Mouse (Mus musculus): ENCODE measurements at regions not wholly inside any gene's neighbourhood (a gene's known extent, or its start where the extent isn't known, plus 50 kb on each side); places are given as distances from the start of the nearest gene placed in this dataset.

DNA sequence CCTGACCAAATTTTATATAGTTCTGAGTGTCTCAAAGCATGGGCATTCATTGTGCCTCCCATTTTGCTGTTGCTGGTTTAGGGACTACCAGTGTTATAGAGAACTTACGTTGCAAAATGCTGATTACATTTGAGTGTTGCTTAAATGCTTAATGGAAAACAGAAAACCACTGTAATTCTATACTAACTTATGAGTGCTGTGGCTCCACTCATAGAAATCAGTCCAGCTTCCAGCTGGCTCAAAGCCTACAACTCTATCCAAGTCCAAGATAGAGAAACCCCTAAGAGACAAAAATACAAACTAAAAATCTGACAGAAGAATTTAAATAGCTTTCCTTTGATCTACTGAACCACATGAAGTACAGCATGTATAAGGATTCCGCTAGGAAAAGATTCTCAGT is 328.7 kb upstream of the Mef2c start:
- Histone ChIP-seq H3K4me1 (ENCODE audit: control insufficient read depth, insufficient read depth, insufficient read length, low read length) (no peaks in the 10 kb centered on the region), H3K4me3 (ENCODE audit: insufficient read depth, low read depth, low read length) (no peak overlapping the region), H3K27ac (replicated peaks; ENCODE audit: low read depth, low read length) (no peak overlapping the region)

DNA sequence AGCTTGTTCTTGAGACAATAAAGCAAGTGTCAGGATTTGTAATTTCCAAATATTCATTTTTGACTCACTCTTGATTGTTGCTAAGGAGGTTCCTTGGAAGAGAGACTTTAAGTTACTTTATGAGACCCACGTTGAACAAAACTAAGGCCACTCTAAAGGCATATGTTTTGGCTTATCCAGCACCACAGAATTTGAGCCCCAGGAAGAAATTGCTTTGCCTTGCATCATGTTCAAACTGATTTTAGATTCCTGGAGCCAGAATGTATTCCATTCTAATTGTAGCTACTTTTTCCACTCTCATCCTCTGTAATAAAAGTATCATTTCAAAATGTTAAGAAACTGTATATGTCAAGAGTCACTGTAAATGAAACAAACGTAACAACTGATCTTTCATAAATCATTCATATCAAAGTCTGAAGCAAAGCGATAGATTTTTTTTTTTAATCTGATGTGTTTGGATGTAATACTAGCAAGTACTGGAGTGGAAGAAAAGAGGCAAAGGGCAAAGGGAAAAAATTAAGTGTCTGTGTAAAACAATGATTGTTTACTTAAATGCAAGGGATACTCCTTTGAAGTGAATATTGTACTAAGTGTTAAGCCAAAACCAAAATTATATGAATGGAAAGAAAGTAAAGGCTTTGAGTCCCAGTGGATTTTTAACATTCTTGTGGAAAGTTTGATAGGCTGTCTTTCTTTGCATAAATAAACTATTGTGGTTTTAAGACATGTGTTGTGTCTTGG is 301.7 kb upstream of the Mef2c start:
- H3K27ac ChIP-seq (replicated peaks; ENCODE audit: low read depth, low read length) = no peak overlapping the region
- H3K4me3 ChIP-seq (ENCODE audit: insufficient read depth, low read depth, low read length) = no peak overlapping the region
- no peaks in the 10 kb centered on the region for H3K4me1 ChIP-seq (ENCODE audit: control insufficient read depth, insufficient read depth, insufficient read length, low read length)

DNA sequence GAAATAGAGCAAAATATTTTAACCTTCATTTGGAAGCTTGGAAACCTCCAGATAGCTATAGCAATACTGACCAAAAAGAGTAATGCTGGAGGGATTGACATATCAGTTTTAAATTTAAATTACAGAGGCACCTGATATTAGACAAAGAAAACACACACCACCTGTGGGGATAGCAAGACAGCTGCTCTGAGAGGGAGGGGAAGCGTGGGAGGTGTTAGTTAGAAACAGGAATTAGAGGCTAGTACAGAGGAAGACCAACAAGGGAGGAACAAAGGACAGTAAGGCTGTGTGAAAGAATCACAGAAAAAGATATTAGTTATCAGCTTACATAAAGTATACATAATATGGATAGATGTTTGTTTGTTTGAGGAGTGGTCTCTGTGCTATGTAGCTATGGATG is 297.2 kb upstream of the Mef2c start:
- Histone ChIP-seq H3K4me1 (ENCODE audit: control insufficient read depth, insufficient read depth, insufficient read length, low read length) (no peaks in the 10 kb centered on the region), H3K27ac (replicated peaks; ENCODE audit: low read depth, low read length) (no peak overlapping the region), H3K4me3 (ENCODE audit: insufficient read depth, low read depth, low read length) (no peak overlapping the region)

DNA sequence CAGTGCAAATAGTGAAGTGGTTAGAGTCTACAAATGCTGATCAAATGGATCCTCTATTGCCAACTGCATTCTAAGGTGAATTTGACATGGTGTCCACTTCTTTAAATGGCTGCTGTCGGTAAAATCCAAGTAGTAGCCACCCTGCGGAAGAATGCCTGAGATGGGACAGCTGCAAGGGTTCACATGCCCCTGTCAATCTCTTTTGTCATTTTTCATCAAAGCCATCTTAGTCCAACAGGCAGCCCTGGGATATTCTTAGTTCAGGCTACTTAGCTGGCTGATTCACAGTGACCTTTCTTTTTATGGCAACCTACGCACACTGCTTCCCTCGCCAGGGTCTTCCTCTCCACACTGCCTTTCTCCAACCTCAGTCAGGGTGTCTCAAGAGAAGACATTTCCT is 296.3 kb upstream of the Mef2c start:
- Histone ChIP-seq H3K4me1 (ENCODE audit: control insufficient read depth, insufficient read depth, insufficient read length, low read length) (no peaks in the 10 kb centered on the region), H3K27ac (replicated peaks; ENCODE audit: low read depth, low read length) (no peak overlapping the region), H3K4me3 (ENCODE audit: insufficient read depth, low read depth, low read length) (no peak overlapping the region)

DNA sequence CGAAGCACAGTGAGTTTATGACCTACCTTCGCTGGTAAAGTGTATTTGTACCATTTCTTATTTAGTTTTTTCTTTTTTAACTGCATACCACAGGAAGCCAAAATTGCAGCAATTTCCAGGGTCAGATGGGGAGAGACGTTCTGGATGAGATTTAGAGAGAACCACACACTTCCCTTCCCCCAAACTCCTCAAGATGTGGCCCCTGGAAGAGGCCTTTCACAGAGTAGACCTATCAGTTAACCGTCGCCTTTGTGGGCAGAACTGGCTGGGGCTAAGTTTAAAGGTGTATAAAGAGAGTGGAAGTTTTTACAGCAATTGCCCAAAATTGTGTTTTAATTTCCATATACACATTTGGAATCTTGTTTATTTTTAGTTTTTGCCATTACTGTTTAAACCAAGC is 295.7 kb upstream of the Mef2c start:
- Histone ChIP-seq H3K4me3 (ENCODE audit: insufficient read depth, low read depth, low read length) (no peak overlapping the region), H3K4me1 (ENCODE audit: control insufficient read depth, insufficient read depth, insufficient read length, low read length) (no peaks in the 10 kb centered on the region), H3K27ac (replicated peaks; ENCODE audit: low read depth, low read length) (no peak overlapping the region)

DNA sequence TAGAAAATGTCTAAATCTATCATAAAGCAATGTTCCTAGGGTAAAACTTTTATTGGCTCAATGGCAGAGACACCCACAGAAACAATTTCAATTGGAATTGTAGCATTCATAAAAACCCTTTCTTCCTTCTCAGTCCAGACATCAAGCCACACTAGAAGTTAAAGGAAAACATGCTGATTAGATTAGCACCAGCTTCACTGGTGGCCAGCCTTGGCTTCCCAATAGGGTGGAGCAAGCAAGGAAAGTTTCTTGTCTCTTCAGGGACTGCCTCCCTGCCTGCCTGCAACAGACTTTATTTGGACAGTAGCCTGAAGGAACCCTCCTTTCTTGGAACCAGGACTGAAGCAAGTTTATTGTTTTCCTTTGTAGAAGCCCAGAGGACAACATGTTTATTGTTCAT is 289.0 kb upstream of the Mef2c start:
- H3K4me1 ChIP-seq (ENCODE audit: control insufficient read depth, insufficient read depth, insufficient read length, low read length) = no peaks in the 10 kb centered on the region
- H3K27ac ChIP-seq (replicated peaks; ENCODE audit: low read depth, low read length) = no peak overlapping the region
- no peak overlapping the region for H3K4me3 ChIP-seq (ENCODE audit: insufficient read depth, low read depth, low read length)

DNA sequence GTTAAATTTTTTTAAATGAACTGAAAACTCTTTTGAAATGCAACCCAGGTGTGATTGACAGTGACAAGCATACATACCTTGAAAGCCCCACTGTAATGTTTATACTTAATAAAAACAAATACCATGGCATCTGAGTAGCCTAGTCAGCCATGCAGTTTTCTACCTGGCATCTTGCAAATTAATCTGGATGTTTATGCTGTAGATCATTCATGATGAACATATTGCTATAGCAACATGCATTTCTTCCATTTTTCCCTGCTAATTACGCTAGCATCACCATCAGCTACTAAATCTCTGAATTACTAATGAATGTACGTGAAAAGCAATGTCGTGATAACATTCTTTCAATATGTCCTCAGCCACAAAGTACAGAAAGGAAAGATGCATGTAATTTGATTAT is 287.4 kb upstream of the Mef2c start:
- H3K27ac ChIP-seq (replicated peaks; ENCODE audit: low read depth, low read length) = no peak overlapping the region
- no peaks in the 10 kb centered on the region for H3K4me1 ChIP-seq (ENCODE audit: control insufficient read depth, insufficient read depth, insufficient read length, low read length)
- no peak overlapping the region for H3K4me3 ChIP-seq (ENCODE audit: insufficient read depth, low read depth, low read length)

DNA sequence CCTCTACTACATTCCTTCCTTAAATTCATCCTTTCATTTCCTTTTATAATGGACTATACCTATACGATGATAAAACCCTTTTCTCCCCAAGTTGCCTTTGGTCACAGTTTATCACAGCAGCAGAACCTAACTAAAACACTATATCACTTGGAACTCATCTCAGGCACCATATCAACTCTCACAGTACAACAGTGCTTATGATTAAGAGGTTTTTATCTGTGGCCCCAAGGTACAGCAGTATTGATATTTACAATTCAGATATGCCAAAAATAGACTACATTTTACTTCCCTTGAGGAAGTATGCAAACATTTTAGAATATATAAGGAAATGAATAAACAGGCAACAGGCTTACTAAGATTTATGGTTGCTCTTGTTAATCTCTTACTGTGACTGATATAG is 251.4 kb upstream of the Mef2c start:
- Histone ChIP-seq H3K4me1 (ENCODE audit: control insufficient read depth, insufficient read depth, insufficient read length, low read length) (no peaks in the 10 kb centered on the region), H3K4me3 (ENCODE audit: insufficient read depth, low read depth, low read length) (no peak overlapping the region), H3K27ac (replicated peaks; ENCODE audit: low read depth, low read length) (no peak overlapping the region)

DNA sequence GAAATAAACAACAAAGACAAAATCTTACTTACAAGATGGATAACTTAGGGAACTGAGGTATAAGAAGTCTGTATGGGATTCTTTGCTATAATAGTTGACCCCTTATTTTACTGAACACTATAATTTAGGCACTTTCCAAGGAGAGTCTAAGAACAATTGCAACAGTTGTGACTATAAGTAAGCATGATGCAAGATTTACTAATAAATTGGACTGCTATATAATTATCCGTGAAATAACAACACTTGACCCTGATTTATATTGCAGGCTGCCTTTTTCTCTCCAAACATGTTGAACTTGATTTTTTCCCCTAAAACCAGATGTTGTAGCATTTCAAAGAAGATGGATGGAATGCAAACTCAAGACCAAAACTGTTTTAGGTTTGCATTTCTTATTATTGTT is 237.2 kb upstream of the Mef2c start:
- no peaks in the 10 kb centered on the region for H3K4me1 ChIP-seq (ENCODE audit: control insufficient read depth, insufficient read depth, insufficient read length, low read length)
- no peak overlapping the region for H3K27ac ChIP-seq (replicated peaks; ENCODE audit: low read depth, low read length)
- no peak overlapping the region for H3K4me3 ChIP-seq (ENCODE audit: insufficient read depth, low read depth, low read length)

DNA sequence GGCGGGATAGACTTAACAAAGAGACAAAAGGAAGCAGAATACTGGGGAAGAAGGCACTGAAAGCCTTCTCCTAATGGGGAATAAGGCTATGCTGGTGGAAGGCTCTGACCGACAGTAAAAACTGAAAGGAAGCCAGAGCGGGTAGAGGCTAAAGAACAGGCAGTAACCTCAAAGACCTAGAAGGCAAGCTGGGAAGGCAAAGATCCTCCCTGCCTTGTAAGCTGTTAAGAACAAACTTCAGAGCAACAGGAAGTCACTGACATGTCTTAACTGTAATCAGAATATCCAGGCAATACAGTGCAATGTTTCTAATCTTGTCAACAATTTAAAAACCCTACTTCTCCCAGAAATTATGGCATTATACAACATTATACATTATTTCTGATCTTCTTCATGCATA is 235.2 kb upstream of the Mef2c start:
- Histone ChIP-seq H3K27ac (replicated peaks; ENCODE audit: low read depth, low read length) (no peak overlapping the region), H3K4me1 (ENCODE audit: control insufficient read depth, insufficient read depth, insufficient read length, low read length) (no peaks in the 10 kb centered on the region), H3K4me3 (ENCODE audit: insufficient read depth, low read depth, low read length) (no peak overlapping the region)

DNA sequence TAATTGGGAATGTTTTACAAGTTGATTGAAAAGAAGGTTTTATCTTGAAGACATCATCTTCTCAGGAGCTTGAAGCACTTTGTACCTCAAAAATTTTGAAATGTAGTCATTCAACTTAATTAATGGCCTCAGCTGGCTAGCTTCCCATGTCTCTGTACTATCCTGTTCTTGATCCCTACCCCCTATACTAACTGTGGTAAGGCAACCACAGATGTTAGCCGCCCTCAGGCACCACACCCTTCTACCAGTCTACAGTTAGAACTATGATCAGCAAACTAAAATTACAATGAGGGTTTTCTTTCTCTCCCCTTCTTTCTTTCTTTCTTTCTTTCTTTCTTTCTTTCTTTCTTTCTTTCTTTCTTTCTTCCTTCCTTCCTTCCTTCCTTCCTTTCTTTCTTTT is 225.1 kb upstream of the Mef2c start:
- Histone ChIP-seq H3K27ac (replicated peaks; ENCODE audit: low read depth, low read length) (no peak overlapping the region), H3K4me3 (ENCODE audit: insufficient read depth, low read depth, low read length) (no peak overlapping the region), H3K4me1 (ENCODE audit: control insufficient read depth, insufficient read depth, insufficient read length, low read length) (no peaks in the 10 kb centered on the region)

DNA sequence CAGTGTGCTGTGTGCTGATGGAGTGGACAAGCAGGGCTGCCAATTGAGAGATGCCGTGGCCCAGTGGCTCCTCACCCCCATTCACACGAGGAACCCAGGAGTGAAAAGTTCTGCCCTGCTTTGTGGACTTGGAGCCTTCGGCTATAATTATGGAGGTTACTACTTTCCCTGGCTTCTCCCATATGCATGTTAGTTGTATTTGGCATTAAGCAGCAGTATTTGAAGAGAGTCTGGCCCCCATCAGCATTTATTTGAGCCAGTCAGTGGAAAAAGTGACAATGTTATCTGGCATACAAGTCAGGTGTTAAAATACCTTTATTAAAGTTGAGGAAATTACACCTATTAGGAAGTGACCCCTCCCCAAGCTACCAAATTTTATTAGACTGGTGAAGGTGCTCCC is 196.1 kb upstream of the Mef2c start:
- H3K27ac ChIP-seq (replicated peaks; ENCODE audit: low read depth, low read length) = no peak overlapping the region
- no peak overlapping the region for H3K4me3 ChIP-seq (ENCODE audit: insufficient read depth, low read depth, low read length)
- H3K4me1 ChIP-seq (ENCODE audit: control insufficient read depth, insufficient read depth, insufficient read length, low read length) = no peaks in the 10 kb centered on the region

DNA sequence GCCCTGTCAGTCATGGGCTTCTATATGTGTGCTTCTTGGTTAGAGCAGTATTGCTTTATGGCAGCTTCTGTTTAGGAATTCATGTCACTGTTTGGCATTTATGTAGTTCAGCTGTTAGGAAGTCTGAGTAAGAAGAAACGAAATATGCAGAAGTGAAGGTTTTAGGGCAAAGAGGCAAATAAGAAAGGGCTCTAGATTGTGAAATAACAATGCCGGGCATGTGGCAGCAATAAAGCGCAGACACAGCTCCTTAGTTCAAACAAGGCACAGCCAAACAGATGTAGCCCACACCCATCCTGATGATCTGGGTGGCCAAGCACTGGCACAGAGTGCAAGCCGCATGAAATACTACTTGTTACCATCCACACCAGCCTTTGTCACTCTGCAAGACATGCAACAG is 175.3 kb upstream of the Mef2c start:
- no peaks in the 10 kb centered on the region for H3K4me1 ChIP-seq (ENCODE audit: control insufficient read depth, insufficient read depth, insufficient read length, low read length)
- no peak overlapping the region for H3K27ac ChIP-seq (replicated peaks; ENCODE audit: low read depth, low read length)
- H3K4me3 ChIP-seq (ENCODE audit: insufficient read depth, low read depth, low read length) = no peak overlapping the region

DNA sequence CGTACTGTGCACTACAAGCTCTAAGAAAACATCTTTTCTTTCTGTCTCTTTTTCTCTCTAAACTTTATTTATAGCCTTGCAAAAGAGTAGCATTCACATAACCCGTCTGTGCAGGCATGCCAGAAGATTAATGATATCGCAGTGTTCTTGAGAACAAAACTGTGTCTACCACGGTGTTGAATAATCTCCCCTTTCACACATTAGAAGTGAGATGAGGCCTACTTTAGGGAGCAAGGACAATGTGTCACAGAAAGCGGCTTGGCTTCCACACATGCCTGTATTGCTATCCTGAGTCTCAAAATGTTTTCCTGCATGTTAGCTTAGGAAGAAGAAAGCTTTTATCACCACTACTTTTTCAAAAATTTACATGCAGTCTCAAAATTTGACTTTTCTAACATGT is 170.1 kb upstream of the Mef2c start:
- H3K4me3 ChIP-seq (ENCODE audit: insufficient read depth, low read depth, low read length) = no peak overlapping the region
- H3K27ac ChIP-seq (replicated peaks; ENCODE audit: low read depth, low read length) = no peak overlapping the region
- H3K4me1 ChIP-seq (ENCODE audit: control insufficient read depth, insufficient read depth, insufficient read length, low read length) = no peaks in the 10 kb centered on the region

DNA sequence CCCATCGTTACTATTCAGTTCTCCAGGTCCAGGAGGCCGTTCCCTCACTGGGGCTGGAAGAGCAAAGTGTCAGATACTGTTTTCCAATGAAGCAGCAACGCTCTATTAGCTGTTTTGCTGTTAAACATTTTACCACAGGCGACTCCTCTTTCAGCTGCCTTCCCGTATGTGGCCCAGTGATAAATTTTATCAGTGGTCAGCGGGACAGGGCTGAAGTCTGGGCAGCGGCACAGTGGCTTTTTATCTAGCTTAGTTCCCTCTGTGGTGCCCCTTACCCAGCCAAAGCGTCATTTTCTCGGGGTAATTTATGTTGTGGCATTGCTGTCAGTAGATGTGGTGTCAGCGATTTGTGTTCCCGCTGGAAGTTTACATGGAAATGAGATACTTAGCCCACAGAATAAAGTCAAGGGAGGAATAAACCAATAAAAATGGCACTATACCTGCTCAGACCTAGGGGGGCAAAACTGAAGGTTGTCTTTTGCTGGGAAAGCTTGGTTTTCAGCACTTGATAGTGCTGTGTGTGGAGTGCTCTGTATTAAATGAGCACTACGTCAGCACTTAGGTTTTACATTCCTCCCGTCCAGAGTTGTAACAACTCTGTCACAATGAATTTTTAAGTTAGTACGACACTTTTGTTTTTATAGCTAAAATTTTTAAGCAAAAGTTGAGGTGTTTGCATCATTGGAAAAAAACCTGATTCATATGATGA is 159.1 kb upstream of the Mef2c start:
- no peaks in the 10 kb centered on the region for H3K4me1 ChIP-seq (ENCODE audit: control insufficient read depth, insufficient read depth, insufficient read length, low read length)
- no peak overlapping the region for H3K27ac ChIP-seq (replicated peaks; ENCODE audit: low read depth, low read length)
- H3K4me3 ChIP-seq (ENCODE audit: insufficient read depth, low read depth, low read length) = no peak overlapping the region

DNA sequence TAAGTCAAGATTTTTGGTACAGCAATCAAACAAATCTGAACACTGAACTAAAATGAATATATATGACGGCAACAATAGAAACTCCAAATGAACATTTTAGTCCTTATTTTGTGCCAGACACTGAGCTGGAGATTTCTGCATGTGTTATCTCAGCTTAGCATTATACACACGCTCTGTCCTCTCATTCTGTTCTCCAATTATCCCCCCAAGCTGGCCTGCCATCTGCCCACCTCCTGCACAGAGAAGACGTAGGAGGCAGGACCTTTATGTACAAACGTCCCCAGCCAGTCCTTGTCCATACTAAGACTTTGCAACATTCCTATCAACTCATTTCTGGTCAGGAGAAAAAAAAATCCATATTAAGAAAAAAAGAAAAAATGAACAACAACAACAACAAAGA is 148.5 kb upstream of the Mef2c start:
- H3K4me3 ChIP-seq (ENCODE audit: insufficient read depth, low read depth, low read length) = no peak overlapping the region
- H3K4me1 ChIP-seq (ENCODE audit: control insufficient read depth, insufficient read depth, insufficient read length, low read length) = no peaks in the 10 kb centered on the region
- H3K27ac ChIP-seq (replicated peaks; ENCODE audit: low read depth, low read length) = no peak overlapping the region
